Mouse (Mus musculus): ENCODE results near the gene Sptlc2.
"Not testable (repeated sequence)": the region's sequence is repeated elsewhere in the genome, so short reads cannot be mapped to it uniquely, and the experiment has no call there.

The Sptlc2 gene

DNA sequence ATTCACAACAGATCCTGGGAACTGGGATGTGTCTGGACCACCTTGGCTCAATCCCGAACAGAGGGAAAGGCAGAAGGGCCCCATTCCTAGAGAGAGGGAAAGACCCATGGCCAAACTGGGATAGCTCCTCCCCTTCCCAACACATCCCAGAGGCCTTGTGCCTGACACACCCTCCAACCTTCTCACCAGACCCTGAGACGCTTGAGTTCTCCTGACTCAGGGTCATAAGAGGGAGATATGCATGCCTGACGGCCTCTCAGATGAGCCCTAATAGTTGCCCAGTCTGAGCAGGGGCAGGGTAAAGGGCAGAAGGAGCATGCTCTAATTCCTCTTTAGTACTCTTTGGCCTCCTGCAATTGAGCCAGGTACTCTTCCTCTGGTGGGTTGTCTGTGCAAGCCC, 108.8 kb downstream of the Sptlc2 start:
- DNase-seq (ENCODE audit: low read depth, low spot score) = no peak

- DNase-seq (ENCODE audit: low read depth, low spot score) = no peak
Observed at GRCm38 (mm10) chr12:87278118-87278730, 109.9 kb downstream of the Sptlc2 start.

DNA sequence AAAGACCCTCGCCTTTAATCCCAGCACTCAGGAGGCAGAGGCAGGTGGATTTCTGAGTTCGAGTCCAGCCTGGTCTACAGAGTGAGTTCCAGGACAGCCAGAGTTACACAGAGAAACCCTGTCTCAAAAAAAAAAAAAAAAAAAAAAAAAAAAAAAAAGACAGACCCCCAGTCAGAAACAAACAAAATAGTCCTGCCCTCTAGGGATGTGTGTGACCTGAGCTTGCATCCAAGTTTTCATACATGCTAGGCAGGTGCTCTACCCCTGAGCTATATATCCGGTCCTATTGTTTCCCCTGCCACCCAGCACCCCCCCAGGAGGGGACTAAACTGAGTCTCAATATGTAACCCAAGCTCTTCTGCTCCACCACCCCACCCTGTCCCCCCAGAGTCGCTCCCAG, 110.9 kb downstream of the Sptlc2 start:
- not testable (repeated sequence) for DNase-seq (ENCODE audit: low read depth, low spot score)

DNA sequence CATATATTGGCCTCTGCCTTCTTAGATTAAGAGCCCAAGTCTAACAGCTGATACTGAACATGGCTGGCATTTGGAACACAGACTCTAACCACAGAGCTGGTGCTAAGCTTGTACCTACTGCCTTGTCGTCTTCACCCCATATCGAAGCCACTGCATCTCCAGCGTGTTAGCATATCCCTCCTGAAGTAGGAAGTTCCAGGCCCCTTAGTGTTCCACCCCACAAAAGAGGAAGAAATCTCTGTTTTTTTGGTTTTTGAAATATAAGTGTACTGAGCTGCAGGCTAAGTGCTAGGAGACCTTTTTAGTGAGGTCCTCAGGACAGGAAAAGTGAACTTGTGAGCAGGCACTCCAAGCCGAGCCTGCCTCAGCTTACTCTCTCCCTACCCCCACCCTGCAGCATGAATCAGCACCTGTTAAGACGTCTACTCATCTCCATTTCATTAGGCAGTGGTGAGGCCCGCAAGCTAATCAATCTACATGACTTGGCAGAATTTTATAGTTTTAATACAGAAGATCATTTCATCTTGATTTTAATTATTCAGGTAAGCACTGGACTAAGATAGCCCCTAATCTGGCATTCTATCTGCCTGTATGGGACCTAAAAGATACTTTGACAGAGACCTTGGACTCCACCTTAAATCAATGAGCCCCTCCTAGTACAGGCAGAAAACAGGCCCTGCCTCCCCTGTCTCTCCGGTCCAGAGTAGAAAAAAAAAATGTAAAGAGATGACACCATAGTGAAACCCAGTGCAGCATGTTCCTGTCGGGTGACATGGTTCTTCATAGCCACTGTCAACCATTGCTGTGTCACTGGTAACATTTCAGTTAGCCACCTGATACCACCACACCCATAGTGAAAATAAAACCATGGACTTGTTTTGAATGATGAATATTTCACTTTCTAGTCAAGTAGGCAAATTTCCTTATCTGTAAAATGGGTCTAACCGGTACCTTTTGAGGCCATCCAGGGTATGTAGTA, 113.0 kb downstream of the Sptlc2 start:
- DNase-seq (ENCODE audit: low read depth, low spot score) = no peak

GRCm38 (mm10) chr12:87267682-87268081, 120.5 kb downstream of the Sptlc2 start:
- DNase-seq (ENCODE audit: low read depth, low spot score) = no peak

GRCm38 (mm10) chr12:87266827-87267603, 121.1 kb downstream of the Sptlc2 start:
- DNase-seq (ENCODE audit: low read depth, low spot score) = no peak

DNA sequence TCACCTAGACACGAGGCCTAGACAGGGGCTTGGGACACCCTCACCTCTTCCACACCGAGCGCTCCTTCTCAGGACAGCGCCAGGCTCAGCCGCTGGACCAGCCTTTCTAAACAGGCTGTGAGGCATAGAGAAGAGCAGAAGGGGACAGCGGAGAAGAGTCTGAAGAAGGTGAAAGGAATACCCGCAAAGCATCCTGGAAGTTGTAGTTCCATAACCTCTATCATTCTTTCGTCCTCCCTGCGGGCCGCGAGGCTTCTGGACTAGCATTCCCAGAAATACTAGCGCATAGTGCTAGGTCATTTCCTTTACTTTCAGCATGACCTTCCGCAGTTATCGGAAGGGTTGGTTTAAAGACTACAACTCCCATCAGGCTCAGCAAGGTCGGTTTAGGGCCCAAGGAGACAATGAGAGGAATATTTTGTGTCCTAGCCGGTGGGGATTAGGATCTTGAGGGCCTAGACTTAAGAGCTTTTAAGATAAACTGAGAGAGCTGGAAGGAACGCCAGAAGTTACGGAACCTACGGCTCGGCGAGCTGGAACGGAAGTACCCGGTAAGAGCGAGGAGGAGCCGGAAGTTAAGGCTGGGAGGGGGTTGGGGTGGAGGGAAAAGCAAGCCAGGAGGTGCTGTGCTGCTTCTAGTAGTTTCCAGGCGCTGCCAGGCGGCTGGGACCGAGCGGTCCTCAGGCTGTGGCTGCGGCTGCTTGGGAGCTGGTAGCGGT, 121.9 kb downstream of the Sptlc2 start, which contains the start of the genes Vipas39 and Ahsa1:
Vipas39 (minus strand) TSS at position 149 of the 719 bp plus-strand sequence.
Ahsa1 (plus strand) TSS at position 372 of the 719 bp plus-strand sequence.
- peak; percentile 92 for DNase-seq (ENCODE audit: low read depth, low spot score)

GRCm38 (mm10) chr12:87265444-87265843, 122.7 kb downstream of the Sptlc2 start:
- no peak for DNase-seq (ENCODE audit: low read depth, low spot score)

DNA sequence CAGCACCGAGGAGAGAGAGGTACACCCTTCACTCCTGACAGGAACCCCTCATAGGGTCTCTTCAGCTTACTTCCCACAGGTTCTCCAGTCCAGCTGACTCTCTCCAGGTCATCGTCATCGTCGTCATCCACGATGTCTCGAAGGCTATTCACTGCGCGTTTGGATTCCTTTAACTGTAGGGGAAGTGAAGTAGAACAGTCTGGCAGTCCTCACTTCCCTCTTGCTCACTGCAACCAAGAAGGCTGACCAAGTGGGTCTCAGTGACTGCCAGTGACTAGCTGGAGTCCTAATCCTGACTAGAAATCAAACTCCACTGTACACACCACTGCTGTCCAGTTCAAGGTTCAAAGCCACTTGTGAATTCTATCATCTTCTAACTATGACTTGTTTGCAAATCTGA, 127.6 kb downstream of the Sptlc2 start:
- no peak for DNase-seq (ENCODE audit: low read depth, low spot score)

- DNase-seq (ENCODE audit: low read depth, low spot score) = no peak
Observed at GRCm38 (mm10) chr12:87256629-87257028, 131.5 kb downstream of the Sptlc2 start.
